Mouse (Mus musculus) left cerebral cortex, adult 18-20 months (tissue): ENCODE data around the gene Mospd2. TPM values are rescaled to one million over a fixed set of nuclear protein-coding genes. Genes with fewer than 3 reads are reported as not detected.

Experiments used
- DNase-seq, 2 experiments: peaks; one replicate each; pipeline ENCODE4 v3.0.0; 2021 to 2022; ENCODE audit warnings: low spot score in 2 of 2, mixed read lengths in 1 of 2
- long read RNA-seq, 2 experiments: library from polyadenylated mRNA; stranded (forward); transcript quantifications; one replicate each; pipeline ENCODE4 v2.0.0; 2021
- total RNA-seq, 2 experiments: library from RNA; stranded (reverse); gene quantifications; 2 replicates each; pipeline ENCODE4 v1.2.3; 2021

The Mospd2 gene
- total RNA-seq = 10 to 100 TPM; 16.9 to 19.3 TPM
- long read RNA-seq, experiment 1, partial matches to known transcripts = 0 of 5 reads
- long read RNA-seq, experiment 1, other reads (novel, unspliced or antisense) = 2 of 5 reads
- long read RNA-seq, experiment 2, partial matches to known transcripts = 2 of 3 reads
- long read RNA-seq, experiment 2, other reads (novel, unspliced or antisense) = 0 of 3 reads

DNA sequence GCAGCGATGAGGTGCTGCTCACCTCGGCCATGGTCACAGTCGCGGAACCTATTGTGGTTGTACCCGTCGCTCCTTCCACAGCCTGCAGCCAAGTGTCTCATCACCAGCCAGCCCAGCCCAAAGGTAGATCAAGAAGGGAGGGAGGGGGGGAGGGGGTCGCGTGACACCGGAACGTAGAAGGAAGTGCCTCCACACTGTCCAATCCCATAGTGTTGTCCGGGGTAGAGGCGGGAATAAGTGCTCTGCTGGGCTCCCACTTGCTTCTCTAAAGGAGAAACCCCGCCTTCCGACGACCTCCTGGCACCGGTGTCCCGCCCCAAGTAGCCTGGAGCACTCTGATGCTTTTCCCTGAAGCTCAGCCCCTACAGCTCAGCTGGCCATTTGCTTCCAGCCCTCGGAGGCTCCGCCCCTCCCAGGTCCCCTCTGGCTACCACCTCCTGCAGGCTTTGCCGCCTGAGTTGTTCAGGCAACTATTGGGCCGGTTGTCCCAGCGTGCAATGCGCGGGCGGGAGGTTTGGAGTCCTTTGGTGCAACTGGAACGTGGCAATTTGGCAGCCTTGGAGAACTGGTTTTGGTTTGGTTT is at the start of gene Mospd2, which contains the start of gene Fancb:
TSS of gene Mospd2 (minus strand) at position 183 of the 583 bp plus-strand sequence.
TSS of gene Fancb (plus strand) at position 400 of the 583 bp plus-strand sequence.
- DNase-seq = peak; percentile 67 to 79

DNA sequence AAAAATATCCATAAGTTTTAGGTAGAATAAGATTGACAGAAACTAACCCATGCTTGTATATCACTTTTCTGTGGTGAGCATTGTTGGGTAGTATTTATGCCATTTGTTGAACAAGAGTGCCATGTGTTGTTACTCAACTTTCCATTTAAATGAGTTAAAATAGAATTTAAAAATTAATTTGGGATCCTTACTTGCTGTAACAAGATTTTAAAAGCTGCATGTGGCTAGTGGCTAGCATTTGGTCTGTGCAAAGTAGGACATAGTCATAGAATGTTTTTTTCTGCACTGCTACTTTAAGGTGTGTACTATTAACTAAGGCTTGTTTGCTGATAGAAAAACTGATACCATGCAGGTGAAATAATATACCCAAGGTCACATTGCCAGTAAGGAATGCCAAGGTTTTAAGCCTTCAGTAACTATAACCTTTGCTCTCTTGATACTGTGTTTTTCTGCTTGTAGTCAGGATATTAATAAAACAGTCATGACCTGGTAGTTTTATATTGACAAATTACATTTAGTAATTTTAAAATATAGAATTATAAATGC is 24.7 kb upstream of the Mospd2 start, which contains the start of gene Gm17604:
TSS of gene Gm17604 (minus strand) at position 51 of the 546 bp plus-strand sequence.
- no peak for DNase-seq

- DNase-seq = no peak
Measured at GRCm38 (mm10) chrX:165003141-165003540, 23.0 kb upstream of the Mospd2 start.

GRCm38 (mm10) chrX:164978866-164979265 is 1.3 kb downstream of the Mospd2 start:
- DNase-seq = no peak

- no peak for DNase-seq
Measured at GRCm38 (mm10) chrX:164971206-164971605, 9.0 kb downstream of the Mospd2 start.

DNA sequence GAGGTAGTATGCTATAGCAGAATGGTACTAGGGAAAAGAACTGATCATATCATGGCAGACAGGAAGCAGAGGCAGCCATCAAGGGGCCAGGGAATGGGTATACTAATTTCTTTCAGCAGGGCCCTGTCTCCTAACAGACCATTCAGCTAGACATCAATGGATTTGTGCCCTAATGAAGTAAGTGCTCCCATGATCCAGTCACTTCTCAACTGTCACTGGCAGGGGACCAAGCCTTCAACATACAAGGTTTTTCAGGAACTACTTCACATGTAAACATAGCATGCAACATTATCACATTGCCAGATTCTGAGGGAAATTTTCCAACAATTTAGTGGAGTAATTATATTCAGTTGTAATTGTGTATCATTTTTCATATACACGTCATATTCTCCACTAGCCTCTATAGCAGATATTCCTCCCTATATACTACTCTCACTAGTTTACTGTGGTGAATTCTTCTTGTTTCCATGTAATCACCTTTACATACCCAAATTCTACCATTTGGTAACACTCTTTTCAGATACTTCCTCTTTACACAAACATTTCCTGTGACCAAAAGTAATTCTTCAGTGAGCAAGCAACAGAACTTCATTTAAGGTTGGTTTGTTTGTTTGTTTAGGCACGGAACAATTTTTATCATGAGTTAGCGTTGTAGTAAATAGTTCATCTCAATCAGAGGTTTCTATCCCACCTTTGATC is 14.3 kb downstream of the Mospd2 start:
- no peak for DNase-seq

DNA sequence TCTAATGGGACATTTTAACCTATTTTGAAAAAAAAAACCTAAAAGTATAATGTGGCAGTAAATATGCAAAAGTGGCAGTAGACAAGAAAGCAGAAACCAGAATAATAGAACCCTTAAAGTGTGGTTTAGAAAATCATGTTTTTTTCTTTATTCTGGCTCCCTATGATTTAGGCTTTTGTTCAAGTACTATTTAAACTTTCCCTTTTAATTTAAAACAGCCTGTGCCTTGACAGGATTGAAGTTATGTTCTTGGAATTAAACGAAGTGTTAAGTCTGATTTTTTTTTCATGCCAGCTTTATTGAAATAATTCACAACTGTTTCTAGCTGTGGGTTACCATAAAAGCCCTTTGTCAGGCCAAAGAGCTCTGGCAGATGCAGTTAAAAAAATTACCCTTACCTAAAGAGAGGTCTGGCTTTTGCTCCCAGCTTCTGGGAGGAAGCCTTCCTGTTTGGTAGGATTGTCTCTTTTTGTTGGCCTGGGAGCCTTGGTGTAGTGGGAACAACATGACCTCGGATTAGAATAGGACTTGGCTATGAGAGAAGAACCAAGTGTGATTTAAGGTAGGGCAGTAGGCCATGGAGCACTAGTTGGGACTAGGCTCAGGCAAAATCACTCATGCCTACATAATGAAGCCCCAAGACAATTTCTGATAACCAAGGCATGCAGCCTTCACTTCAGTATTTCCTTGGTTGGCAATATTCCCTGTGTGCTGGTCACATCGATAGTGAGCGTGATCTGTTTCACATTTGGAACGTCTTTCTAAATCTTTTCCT is 27.4 kb downstream of the Mospd2 start:
- no peak for DNase-seq

DNA sequence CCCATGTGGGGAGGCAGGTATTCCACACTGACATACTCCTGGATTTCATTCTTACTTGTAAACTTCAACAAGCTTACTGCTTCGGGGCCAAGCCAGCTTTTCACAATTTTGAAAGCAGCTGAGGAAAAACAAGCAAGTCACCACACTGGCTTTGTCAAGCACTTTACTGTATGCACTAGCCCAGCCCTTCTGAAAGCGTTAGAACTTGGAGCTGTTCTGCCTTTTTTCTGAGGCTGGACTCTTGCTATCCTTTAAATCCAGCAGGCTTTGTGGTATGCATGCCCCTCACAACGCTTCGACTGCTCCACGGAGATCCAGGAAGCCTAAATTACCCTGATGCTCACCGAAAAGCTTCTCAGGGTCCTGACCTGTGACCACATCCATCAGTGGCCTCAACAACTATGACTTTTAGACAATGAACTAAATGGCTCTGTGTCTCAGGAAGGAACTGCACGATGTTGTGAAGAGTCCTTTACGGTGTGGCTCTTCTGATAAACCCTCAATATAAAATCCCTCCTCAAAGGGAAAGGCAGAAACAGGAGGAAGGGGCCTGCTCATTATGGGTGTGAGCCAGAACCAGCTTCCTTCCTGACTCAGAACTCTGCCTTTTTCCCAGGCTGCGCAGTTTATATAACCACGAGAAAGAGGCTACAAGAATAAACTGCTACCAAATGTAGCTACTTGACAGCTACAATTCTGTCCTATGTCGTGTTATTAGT is 28.2 kb downstream of the Mospd2 start:
- DNase-seq = no peak

DNA sequence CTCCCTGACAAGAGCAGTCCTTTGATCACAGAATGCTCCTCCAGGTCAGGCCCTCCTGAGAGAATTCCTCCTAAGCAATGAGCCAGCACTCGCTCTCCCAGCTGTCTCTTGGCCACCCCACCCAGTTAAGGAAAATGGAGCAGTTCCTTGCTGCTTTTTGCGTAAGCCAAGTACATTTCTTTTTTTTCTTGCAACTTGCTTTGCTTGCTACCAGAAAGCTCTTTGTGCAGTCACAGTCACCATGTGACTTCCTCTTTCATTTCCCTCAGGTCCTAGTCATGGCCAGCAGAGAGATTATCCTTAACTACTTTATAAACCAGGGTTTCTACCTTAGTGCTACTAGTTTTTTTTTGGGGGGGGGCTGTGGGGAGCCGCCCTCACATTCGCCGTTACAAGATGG is 38.6 kb downstream of the Mospd2 start:
- no peak for DNase-seq

DNA sequence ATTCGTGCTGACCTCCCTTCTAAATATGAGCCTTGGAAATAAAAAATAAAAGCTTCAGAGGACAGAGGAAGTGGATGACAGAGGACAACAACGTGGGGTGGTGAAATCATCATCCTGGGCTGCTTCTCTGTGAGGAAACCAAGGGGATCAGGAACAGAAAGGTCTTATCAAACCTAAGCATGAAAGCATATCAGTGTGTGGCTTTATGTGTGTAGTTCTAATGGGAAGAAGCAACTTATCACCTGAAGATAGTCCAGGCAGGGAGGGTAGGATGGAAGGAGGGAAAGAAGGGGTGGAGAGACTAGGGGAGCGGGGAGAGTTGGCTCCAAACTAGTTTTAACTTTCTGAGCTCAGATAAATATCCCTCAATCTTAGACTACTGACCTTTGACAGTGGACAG is 67.2 kb downstream of the Mospd2 start:
- DNase-seq = no peak

- no peak for DNase-seq
Measured at GRCm38 (mm10) chrX:164912186-164912585, 68.0 kb downstream of the Mospd2 start.

GRCm38 (mm10) chrX:164901847-164902246 is 78.3 kb downstream of the Mospd2 start:
- no peak for DNase-seq

DNA sequence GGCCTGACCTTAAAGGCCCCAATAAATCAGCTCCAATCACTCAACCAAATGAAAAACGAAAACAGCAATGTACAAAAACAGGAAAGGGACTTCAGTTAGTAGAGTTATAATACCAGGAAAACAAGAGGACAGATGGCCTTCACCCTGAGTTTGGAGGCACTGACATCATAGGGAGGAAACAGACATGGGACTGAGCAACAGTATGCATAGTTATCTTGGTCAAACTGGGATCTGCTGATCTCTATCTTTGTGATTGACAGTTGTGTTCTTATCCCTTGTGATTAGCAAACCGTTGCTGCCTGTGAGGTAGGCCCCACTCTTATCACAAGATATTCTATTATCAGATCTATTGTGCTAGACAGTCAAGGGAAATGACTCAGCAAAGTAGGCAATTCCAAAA is 80.4 kb downstream of the Mospd2 start:
- no peak for DNase-seq

DNA sequence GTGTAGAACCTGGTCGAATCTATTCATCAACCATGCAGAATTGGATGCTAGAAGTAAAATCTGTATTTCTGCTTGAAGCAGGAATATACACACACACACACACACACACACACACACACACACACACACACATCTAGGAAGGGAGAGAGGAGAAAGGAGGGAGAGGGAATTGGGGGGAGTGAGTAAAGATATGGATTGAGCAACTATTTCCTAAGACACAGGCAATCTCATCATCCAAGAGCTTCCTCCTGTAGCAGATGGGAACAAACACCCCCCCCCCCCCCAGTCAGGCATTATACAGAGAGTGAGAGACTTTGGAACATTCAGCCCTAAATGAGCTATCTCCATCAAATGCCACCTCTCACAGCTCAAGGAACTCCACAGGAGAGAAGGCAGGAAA is 93.9 kb downstream of the Mospd2 start:
- no peak for DNase-seq

Other genes with a start within 250 kb of the Mospd2 start
- 1 to 10 TPM; 1.5 to 1.9 TPM for gene Fancb, start 217 bp upstream of the Mospd2 start, total RNA-seq
- not detected for gene Gm17604, start 24.5 kb upstream of the Mospd2 start, total RNA-seq